Mouse (Mus musculus) heart, postnatal 0 days (tissue): ENCODE data around the gene Sema3b. TPM values are rescaled to one million over a fixed set of nuclear protein-coding genes. Genes with fewer than 3 reads are reported as not detected.

Source experiments
- ATAC-seq: fragments of 200-750 bp; cut with Nextera tagmentation; 2 replicates; pipeline ENCODE4 v1.8.0; 2017; ENCODE audit warnings: low read depth, moderate number of reproducible peaks, moderate library complexity; ENCODE audit not compliant: insufficient read depth
- DNase-seq: peaks from one replicate; pipeline ENCODE4 v3.0.0-alpha.2; 2016; ENCODE audit warnings: low spot score
- H3K27ac ChIP-seq: fragments of 300-500 bp; sonication (generic); 2 replicates; pipeline ENCODE4 v1.5.1; 2014; ENCODE audit warnings: low read depth, mild to moderate bottlenecking
- H3K27me3 ChIP-seq: fragments of 300-500 bp; sonication (generic); 2 replicates; pipeline ENCODE4 v1.6.1; 2014; ENCODE audit warnings: low read length, mixed read lengths; ENCODE audit not compliant: control insufficient read depth, insufficient read depth
- H3K36me3 ChIP-seq: fragments of 300-500 bp; sonication (generic); replicated peaks from 2 replicates; pipeline ENCODE4 v1.6.1; 2014; ENCODE audit warnings: low read length, mixed read lengths; ENCODE audit not compliant: control insufficient read depth, insufficient read depth
- H3K4me1 ChIP-seq: fragments of 300-500 bp; sonication (generic); 2 replicates; pipeline ENCODE4 v1.6.1; 2014; ENCODE audit warnings: antibody characterized with exemption; ENCODE audit not compliant: control insufficient read depth, insufficient read depth
- H3K4me2 ChIP-seq: fragments of 300-500 bp; sonication (generic); 2 replicates; pipeline ENCODE4 v1.6.1; 2014; ENCODE audit warnings: low read depth, mild to moderate bottlenecking, low read length, moderate library complexity
- H3K4me3 ChIP-seq: fragments of 300-500 bp; sonication (generic); 2 replicates; pipeline ENCODE4 v1.5.1; 2014; ENCODE audit warnings: low read depth, low read length
- H3K9ac ChIP-seq: fragments of 300-500 bp; sonication (generic); replicated peaks from 2 replicates; pipeline ENCODE4 v1.6.1; 2014; ENCODE audit warnings: low read depth, low read length, mixed read lengths
- H3K9me3 ChIP-seq: fragments of 300-500 bp; sonication (generic); replicated peaks from 2 replicates; pipeline ENCODE4 v1.6.1; 2016; ENCODE audit warnings: low read length; ENCODE audit not compliant: control insufficient read depth
- CTCF ChIP-seq: IDR thresholded peaks from 2 replicates; pipeline ENCODE4 v1.5.1; 2016; ENCODE audit warnings: antibody characterized with exemption, control low read depth, low read depth
- EP300 ChIP-seq: IDR thresholded peaks from 2 replicates; pipeline ENCODE4 v1.6.1; 2016; ENCODE audit warnings: antibody characterized with exemption, low read depth
- WGBS: fragments of 180-500 bp; shearing (Covaris S2); extraction: QIAGEN DNeasy Blood & Tissue Kit; methylation state at CpG from one replicate; pipeline ENCODE4 v1.1.7; 2014; 5-methylcytosine and 5-hydroxymethylcytosine counted together
- polyA plus RNA-seq: library from polyadenylated mRNA; unstranded; fragments of >200 nt; fragmentation: Nextera tagmentation; extraction: Ambion mirVana; gene quantifications from 2 replicates; pipeline ENCODE4 v1.2.1, GENCODE M21; 2015
- total RNA-seq: library from RNA; depleted of rRNA; stranded (reverse); fragments of >200 nt; gene quantifications from 2 replicates; pipeline ENCODE4 v1.2.3, GENCODE M21; 2014; ENCODE audit warnings: low replicate concordance

Sema3b gene
- total and polyA plus RNA-seq, 2 experiments from 2014 or later, result 8.9 to 34.9 TPM

DNA sequence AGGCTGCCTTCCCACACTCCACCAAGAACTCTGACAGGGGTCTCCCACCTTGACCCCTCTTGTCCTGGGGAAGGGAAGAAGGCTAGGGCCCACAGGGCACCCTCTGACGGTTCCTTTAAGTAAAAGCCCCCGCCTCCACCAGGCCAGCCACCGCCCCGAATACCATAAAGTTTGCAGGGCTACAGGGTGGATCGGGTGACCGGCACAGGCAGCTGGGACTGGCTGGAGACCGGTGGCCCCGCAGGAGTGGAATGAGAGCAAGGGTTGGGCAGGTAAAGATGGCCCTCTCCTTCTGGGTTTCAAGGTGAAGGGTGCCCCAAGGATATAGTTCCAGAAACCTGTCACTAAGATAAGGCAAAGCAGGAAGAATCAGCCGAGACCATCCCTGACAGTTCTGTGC, 2.4 kb downstream of the Sema3b start:
- WGBS, result 24% methylated on average over 9 of the region's 9 CpGs
- Histone ChIP-seq H3K9me3 (no peaks in the 10 kb centered on the region), H3K36me3 (no peaks in the 10 kb centered on the region), H3K9ac (peak overlapping the region; percentile 60), H3K4me1 (peaks cover 40% of the 10 kb centered on the region), H3K4me3 (peak overlapping the region; percentile 37), H3K27ac (peak overlapping the region; percentile 83), H3K27me3 (no peaks in the 10 kb centered on the region), H3K4me2 (peak overlapping the region; percentile 62)
- DNase-seq, result no peak
- peak; percentile 32; the same call in 1 of the 2 replicates for ATAC-seq
- TF ChIP-seq CTCF (no peak), EP300 (no peak)

DNA sequence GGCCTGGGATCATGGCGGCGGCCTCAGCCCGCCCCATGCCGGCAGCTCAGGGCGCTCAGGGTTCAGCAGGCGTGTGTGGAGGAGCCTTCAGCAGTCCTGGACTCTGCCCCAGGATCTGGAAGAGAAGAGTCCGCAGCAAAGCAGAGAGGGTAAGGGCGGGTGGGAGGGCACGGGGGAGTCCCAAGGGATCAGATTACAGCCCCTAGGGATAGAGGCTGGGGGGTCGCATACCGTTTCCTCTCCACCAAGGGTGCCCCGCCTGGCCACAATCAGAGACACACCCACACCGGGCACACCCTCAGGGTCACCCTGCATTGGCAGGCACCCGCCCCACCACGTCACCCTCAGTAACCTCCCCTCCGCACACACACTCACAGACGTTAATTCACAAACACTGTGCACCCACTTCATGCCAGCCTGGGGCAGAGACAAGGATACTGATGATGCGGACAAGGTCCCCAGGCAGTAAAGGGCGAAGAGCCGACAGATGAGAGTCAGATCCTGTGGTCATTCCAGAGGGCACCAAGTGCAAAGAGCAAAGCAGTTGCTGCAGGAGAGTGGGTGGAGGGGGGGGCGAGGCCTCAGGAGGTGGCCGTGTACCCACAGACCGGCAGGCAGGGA, 3.9 kb downstream of the Sema3b start:
- peaks cover 25% of the 10 kb centered on the region for H3K4me1 ChIP-seq
- peak; percentile 56 for DNase-seq
- peak overlapping the region; percentile 14; the same call in 1 of the 2 replicates for H3K4me3 ChIP-seq
- H3K27ac ChIP-seq, result peak overlapping the region; percentile 83
- WGBS, result 42% methylated on average over 23 of the region's 23 CpGs
- H3K36me3 ChIP-seq, result 0 out of 2 replicates have a peak, but pooled peaks cover 5% of the 10 kb centered on the region
- no peaks in the 10 kb centered on the region for H3K27me3 ChIP-seq
- peak overlapping the region; percentile 50 for H3K4me2 ChIP-seq
- TF ChIP-seq CTCF, result no peak
- no peak for TF ChIP-seq EP300
- H3K9ac ChIP-seq, result no peak overlapping the region
- H3K9me3 ChIP-seq, result no peaks in the 10 kb centered on the region
- peak; percentile 39; the same call in 1 of the 2 replicates for ATAC-seq

DNA sequence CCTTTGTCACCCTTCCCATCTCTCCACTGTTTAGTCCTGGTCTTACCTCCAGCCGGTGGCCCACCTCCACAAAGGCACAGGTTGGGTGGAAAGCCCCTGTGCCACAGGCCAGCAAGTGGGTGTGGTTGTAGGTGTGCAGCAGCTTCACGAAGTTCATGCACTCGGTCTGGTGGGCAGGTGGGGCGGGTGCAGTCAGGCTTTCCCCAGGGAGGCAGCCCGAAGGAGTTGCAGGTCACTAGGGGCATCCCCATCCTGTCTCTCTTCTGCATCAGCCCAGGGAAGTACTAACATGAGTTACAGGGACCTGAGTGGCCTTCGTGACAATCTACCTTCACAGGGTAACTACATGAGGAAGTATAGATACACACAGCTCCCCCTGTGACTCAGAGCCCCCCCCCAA, 5.8 kb downstream of the Sema3b start:
- TF ChIP-seq EP300 (no peak), CTCF (no peak)
- DNase-seq, result no peak
- Histone ChIP-seq H3K36me3 (peaks cover 6% of the 10 kb centered on the region; the same call in 1 of the 2 replicates), H3K4me2 (no peak overlapping the region), H3K9ac (no peak overlapping the region), H3K9me3 (no peaks in the 10 kb centered on the region), H3K27ac (no peak overlapping the region), H3K27me3 (no peaks in the 10 kb centered on the region), H3K4me1 (peaks cover 16% of the 10 kb centered on the region), H3K4me3 (no peak overlapping the region)
- no peak for ATAC-seq
- 78% methylated on average over 6 of the region's 6 CpGs for WGBS

DNA sequence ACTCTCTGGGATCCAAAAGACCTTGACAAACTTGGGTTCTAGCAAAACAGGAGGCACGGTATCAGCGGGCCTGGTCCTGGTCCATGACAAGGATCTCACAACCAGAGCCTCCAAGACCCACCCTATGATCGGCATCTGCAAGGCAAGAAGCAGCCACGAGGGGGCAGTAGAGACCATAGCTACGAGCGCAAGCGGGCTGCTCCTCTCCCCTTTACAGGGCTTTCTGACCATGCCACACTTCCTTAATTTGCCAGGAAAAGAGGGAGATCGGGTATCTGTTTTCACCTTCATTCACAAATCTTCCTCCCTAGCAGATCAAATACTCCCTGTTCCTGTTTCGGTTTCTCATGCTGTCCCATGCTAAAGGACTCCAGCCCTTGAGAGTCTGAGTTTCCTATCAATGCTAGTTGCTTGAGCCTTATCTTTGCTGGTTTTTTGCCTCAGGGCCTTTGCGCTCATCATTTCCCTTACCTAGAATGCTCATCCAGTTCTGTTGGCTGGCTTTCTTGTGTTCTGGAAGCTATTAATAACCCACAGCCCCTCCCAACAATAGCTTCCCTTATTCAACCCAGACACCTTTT, 6.9 kb downstream of the Sema3b start:
- DNase-seq (peak; percentile 80), ATAC-seq (peak; percentile 45)
- H3K36me3 ChIP-seq, result peaks cover 6% of the 10 kb centered on the region; the same call in 1 of the 2 replicates
- no peaks in the 10 kb centered on the region for H3K27me3 ChIP-seq
- no peaks in the 10 kb centered on the region for H3K9me3 ChIP-seq
- no peak overlapping the region for H3K9ac ChIP-seq
- 0 out of 2 replicates have a peak overlapping the region, but pooled peaks have one; percentile 2 for H3K27ac ChIP-seq
- no peak overlapping the region for H3K4me3 ChIP-seq
- peak overlapping the region; percentile 7; the same call in 1 of the 2 replicates for H3K4me2 ChIP-seq
- peak; percentile 50; the same call in 1 of the 2 replicates for TF ChIP-seq EP300
- peak; percentile 99 for TF ChIP-seq CTCF
- 4% methylated on average over 10 of the region's 10 CpGs for WGBS
- H3K4me1 ChIP-seq, result peaks cover 14% of the 10 kb centered on the region

GRCm38 (mm10) chr9:107601275-107601674, 7.8 kb downstream of the Sema3b start:
- peaks cover 6% of the 10 kb centered on the region; the same call in 1 of the 2 replicates for H3K36me3 ChIP-seq
- 79% methylated on average over 11 of the region's 11 CpGs for WGBS
- DNase-seq (no peak), ATAC-seq (no peak)
- no peaks in the 10 kb centered on the region for H3K27me3 ChIP-seq
- H3K9ac ChIP-seq, result no peak overlapping the region
- H3K9me3 ChIP-seq, result no peaks in the 10 kb centered on the region
- no peak for TF ChIP-seq CTCF
- TF ChIP-seq EP300, result no peak
- no peak overlapping the region for H3K27ac ChIP-seq
- H3K4me2 ChIP-seq, result no peak overlapping the region
- peaks cover 12% of the 10 kb centered on the region for H3K4me1 ChIP-seq
- H3K4me3 ChIP-seq, result no peak overlapping the region
